Mouse (Mus musculus) heart, adult 8-10 months (tissue): ENCODE data around the gene Slc2a2. TPM values are rescaled to one million over a fixed set of nuclear protein-coding genes. Genes with fewer than 3 reads are reported as not detected.
"Not testable (repeated sequence)": the region's sequence is repeated elsewhere in the genome, so short reads cannot be mapped to it uniquely, and the experiment has no call there.

Experiments used
- DNase-seq: peaks from one replicate; pipeline ENCODE4 v3.0.0; 2022; ENCODE audit warnings: low spot score
- total RNA-seq, 4 experiments: library from RNA; stranded (reverse); gene quantifications; 2 replicates each; pipeline ENCODE4 v1.2.4; 2022

Slc2a2 gene
- total RNA-seq, 4 experiments from 2014 or later = 0.06 to 0.26 (median 0.16) TPM; not detected in 1

DNA sequence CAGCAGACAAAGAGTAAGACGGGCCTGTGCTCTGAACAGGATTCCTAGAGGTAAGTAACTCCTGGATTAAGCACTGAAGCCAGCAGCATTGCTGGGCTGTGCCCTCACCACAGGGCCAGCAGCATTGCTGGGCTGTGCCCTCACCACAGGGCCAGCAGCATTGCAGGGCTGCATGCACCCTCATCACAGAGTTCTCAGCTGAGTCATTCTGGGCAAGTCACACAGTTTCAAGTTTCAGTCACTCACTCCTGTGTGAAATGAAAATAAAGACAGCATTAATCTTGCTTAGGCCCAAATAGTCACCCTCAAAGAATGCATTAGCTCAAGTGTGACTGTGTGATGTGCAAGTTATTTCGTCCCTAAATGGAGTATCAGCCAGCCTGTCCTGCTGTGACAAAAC lies 37.0 kb downstream of the Slc2a2 start:
- DNase-seq = no peak

- DNase-seq = no peak
These were observed 39.3 kb downstream of the Slc2a2 start for GRCm38 (mm10) chr3:28736981-28737380.

DNA sequence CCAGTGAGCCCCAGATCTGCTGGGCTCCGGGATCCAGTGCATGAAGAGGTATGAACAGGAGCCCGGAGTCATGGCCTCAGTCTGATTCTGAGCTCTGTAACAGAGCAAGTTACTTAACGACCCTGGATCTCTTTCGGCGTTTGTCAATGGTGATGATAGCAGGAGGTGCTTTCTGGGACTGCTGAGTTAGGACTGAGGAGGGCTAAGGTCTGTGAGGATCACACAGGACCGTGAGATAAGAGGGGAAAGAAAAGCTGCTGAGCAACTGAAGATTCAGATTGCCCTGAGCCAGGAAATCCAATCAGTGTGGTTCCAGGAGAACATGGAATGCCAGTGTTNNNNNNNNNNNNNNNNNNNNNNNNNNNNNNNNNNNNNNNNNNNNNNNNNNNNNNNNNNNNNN lies 42.6 kb downstream of the Slc2a2 start:
- DNase-seq = no peak

DNA sequence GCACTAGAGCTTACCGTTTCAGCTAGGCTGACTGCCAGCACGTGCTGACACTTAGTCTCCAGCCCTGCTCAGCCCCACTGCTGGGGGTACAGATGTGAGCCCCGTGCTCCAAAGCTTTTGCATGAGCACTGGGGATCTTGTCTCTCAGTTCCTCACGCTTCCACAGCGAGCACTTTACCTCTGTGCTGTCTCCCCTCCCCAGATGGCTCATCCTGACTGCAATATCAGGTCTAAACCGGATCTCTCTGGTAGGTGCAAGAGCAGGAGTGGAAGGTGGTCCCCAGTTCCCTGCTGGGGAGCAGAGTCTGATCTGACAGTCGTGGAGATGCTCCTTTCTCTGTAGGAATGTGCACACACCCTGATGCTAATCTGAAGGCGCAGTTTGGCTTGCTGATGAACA lies 45.5 kb downstream of the Slc2a2 start:
- DNase-seq = no peak

DNA sequence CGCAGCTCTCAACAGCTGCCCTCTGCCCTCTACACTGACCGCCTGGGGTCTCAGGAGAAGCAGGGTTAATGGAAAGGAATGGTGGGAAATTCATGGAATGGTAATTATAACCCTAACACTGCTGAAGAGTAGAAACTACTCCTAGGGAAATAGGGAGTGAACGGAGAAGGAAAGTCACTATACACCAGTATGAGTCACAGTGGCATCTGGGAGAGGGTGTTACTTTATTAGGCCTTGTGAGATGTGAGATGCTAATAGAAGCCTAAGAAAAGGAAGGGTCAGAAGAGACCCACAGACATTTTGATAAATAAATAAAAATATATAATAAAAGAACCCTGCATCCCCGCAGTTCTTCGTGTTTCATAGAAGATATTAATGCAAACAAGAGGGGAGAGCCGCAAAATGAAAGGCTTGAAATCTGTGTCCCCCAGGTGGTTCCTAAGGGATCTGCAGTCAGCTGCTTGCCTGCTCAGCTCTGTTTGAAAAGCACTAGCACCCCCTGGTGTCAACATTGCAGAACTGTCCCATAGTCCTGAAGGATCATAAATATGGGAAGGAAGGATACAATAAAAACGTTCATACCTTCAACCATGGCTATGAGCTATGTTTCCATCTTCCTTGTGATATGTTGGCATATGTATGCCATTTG lies 48.3 kb downstream of the Slc2a2 start:
- peak; percentile 71 for DNase-seq

GRCm38 (mm10) chr3:28748151-28748550 lies 50.4 kb downstream of the Slc2a2 start:
- DNase-seq = no peak

DNA sequence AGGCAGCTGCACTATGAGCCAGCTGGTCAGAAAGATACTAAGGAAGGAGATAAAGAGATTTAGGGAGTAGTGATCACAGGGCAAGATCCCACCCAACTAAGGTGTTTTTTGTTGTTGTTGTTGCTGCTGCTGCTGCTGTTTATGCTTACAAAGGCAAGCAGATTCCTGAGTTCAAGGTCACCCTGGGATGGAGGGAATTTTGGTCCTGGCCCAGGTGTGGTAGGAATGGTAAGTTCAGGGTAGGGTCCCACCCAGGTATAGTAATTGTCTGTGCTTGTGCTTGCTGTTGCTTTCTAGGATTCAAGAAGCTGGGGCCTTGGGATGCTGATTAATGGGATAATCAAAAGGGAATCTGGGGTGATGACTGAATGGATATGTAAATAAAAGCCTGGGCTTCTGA lies 51.3 kb downstream of the Slc2a2 start:
- no peak for DNase-seq

DNA sequence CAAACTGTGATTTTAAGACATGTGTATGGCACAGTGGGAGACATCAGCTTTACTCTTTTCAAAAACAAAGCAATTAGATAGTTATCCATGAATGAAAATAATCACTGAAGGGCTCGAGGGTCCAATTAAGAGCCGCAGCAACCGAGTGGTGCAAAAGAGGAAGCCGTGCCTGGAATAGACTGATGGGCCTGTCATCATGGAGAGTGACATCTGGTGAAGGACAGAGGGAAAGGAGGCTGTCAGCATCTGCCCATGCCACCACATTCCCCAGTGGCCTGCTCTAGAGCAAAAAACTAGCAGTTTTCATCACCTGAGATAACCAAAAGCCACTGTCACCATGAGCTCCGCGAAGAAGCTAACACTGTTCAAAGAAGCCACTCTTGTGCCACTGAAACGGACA lies 57.8 kb downstream of the Slc2a2 start:
- no peak for DNase-seq

DNA sequence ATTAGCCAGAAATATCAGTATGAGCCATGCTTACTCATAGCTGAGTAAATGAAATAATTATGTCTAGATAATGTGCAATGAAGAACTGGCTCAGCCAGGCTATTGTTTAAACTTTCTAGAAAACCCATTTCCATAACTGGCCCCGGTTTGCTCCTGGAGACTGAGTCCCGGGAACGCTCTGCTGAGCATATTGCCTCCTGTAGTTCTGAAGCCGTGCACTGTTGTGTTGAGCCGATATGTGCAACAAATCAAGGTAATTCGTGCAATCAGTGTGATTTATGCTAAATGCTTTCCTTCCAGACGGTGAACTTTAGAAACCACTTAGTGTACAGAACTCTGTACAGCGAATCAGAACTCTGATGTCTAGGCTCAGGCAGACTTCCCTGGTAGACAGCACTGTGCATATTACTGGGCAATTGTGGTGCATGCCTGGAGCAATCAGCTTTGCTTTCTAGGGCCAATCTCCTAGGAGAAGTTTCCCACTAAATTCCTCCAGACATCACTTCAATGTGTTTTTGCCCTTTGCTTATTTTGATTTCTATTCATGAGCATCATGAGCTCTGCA lies 63.6 kb downstream of the Slc2a2 start:
- DNase-seq = no peak

GRCm38 (mm10) chr3:28766935-28767334 lies 69.2 kb downstream of the Slc2a2 start:
- DNase-seq = no peak

DNA sequence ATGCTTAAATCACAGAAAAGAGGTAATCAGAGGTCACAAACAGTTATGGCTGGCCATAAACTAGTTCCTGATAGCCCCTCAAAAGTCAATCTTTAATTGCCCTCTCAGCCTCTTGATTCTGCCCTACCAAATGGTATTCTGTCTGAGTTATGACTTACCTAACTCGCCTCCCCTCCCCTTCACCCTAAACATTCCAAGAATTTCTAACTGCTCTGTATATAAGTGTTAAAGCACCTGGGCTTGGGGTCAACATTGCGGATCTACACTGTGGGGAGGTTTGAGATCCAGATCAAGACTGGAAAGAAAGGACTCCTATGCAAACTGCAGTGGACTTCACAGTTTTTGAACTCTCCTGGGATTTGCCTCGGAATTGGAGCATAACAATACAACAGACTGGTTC lies 70.5 kb downstream of the Slc2a2 start:
- no peak for DNase-seq

GRCm38 (mm10) chr3:28772919-28773318 lies 75.2 kb downstream of the Slc2a2 start:
- not testable (repeated sequence) for DNase-seq

DNA sequence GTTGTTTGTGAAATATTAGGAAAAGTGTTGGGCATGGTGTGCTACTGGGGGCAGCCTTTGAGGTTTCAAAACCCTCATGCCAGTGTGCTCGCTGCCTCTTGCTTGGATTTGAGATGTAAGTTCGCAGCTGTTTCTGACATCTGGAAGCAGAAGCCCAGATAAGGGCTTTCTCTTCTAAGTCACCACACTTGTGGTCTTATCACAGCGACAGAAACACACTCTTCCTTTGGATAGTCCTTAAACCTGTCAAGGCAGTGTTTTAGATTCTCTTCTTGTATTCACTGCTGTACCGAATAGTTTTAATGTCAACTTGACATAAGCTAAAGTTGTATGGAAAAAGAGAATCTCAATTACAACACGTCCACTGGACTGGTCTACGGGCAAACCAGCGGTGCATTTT lies 77.7 kb downstream of the Slc2a2 start:
- DNase-seq = no peak

DNA sequence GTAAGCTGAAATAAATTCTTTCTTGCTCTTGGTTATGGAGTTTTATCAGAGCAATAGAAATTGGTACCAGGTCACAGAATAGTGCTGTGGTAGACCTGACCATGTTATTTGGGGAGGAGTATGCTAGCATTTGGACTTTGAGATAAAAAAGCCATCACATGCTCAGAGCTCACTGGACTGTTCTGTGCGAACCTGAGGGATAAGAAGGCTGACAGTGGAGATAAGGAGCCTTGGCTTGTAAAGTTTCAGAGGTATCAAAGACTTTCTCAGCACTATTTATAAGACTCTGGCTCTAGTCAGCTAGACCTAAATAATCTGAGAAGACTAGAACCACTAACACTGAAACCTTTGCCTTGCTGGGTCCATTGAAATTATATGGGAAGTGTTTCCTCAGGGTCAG lies 78.3 kb downstream of the Slc2a2 start:
- DNase-seq = no peak

GRCm38 (mm10) chr3:28776491-28776890 lies 78.8 kb downstream of the Slc2a2 start:
- DNase-seq = no peak

DNA sequence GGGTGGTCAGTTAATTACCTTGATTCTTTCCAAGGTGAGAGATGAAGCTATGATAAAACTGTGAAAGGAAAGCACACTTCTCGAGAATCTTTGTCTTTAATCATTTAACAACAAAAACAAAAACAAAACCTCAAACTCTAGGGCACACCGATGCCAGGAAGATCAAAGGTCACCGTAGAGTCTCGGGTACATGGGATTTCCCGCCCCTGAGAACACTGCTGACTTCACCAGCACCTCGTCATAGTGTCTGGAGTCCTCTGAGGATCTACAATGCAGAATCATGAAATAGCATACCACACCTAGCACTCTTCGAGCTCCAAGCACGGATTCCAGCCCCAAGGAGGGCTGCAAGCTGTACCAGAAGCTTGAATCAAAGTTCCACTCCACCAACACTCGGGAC lies 82.8 kb downstream of the Slc2a2 start:
- no peak for DNase-seq

Other genes starting within 250 kb of the Slc2a2 start
- 1 to 10 TPM in 3 of 4 experiments, under 1 TPM in 1; 0.87 to 1.4 (median 1.2) TPM for gene Eif5a2, start 83.4 kb downstream of the Slc2a2 start, total RNA-seq
- gene Rpl22l1, start 107.5 kb downstream of the Slc2a2 start, total RNA-seq = 100 to 1,000 TPM in 1 of 4 experiments, 10 to 100 TPM in 3; 75.8 to 106 (median 85.5) TPM
- gene Gm1527, start 194.7 kb downstream of the Slc2a2 start, total RNA-seq = not detected